Mouse (Mus musculus) regulatory T cell (primary cell): ENCODE data around the gene Tha1.

Experiments used
- in situ Hi-C: fragments of 300-600 bp; cut with MboI, MseI; formaldehyde crosslinking; loops from one replicate; pipeline ENCODE4 v1.15.1; 2025; ENCODE audit warnings: high pct_unique_total_duplicates

The Tha1 gene

DNA sequence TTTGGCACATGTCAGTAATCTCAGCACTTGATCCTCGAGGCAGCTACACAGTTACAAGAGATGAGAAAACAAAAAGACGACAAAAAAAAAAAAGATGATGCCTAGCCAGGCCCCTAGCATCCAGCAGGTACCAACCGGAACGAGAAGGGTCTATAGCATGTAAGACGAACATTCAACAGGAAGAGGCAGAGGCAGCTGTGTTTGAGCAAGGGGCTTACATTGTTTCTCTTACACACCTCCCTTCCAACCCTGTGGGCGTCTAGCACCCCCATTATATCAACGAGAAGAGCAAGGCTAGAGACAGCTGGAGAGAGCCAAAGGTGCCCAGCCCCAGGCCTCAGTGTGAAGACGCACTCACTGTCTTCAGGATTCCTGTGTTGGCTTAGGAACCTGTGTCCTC is 46.4 kb downstream of the Tha1 start:
- in situ Hi-C loops, result no loop called here

DNA sequence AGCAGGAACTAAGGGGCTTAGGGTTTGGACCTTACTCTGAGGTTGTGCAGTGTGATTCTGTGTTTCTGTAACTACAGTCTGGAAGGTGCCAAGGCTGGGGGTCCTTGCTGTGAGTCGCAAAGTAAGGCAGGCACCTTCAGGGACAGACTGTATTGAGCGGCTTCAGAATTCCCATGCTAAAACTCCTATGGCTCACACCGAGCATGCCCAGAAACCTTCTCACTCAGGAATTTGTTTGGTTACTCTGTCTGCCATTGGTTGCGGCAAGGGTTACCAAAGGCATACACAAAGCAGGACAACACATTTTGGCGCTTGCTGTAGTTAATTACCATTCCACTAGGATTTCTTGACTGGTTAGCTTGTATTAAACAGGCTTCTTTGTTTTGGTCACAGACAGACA is 47.1 kb downstream of the Tha1 start:
- in situ Hi-C loops, result no loop called here

DNA sequence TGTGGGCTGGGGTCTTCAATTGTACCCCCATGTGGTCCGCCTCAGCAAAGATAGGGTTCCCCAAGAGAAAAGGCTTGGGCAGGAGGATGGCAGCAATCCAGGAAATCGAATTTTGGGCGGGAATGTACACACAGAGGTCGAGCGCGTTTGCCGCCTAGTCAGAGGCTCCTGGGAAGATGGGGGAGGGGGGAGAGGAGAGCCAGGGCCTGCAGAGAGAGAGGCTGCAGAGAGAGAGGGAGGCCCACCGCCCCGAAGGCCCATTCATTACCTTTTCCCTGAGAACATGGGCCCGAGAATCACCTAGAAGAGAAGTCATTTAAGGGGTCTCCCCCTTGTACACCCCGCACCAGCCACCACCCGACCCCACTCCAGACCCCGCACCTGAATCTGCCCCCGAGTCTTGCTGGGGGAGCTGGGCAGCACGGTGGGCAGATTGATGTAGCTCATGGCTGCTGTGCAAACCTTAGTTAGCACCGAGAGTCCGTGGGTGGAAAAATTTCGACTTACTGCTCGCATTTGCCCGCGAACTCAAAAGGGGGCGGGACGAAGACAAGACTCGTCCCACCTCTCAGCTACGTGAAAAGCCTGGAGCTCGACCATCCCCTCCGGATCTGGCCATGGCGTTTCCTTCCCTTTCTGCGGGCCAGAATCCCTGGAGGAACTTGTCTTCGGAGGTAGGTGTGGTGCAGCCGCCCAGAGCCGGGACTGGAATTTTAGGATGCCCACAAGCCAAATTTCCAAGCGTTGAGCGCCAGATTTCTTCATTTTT is 47.8 kb downstream of the Tha1 start, which contains the start of the genes Afmid and Tk1:
Gene Afmid, plus strand, starts transcription at position 592 of the 769 bp plus-strand sequence.
Gene Tk1, minus strand, starts transcription at position 760 of the 769 bp plus-strand sequence.
- in situ Hi-C loops, result no loop called here

DNA sequence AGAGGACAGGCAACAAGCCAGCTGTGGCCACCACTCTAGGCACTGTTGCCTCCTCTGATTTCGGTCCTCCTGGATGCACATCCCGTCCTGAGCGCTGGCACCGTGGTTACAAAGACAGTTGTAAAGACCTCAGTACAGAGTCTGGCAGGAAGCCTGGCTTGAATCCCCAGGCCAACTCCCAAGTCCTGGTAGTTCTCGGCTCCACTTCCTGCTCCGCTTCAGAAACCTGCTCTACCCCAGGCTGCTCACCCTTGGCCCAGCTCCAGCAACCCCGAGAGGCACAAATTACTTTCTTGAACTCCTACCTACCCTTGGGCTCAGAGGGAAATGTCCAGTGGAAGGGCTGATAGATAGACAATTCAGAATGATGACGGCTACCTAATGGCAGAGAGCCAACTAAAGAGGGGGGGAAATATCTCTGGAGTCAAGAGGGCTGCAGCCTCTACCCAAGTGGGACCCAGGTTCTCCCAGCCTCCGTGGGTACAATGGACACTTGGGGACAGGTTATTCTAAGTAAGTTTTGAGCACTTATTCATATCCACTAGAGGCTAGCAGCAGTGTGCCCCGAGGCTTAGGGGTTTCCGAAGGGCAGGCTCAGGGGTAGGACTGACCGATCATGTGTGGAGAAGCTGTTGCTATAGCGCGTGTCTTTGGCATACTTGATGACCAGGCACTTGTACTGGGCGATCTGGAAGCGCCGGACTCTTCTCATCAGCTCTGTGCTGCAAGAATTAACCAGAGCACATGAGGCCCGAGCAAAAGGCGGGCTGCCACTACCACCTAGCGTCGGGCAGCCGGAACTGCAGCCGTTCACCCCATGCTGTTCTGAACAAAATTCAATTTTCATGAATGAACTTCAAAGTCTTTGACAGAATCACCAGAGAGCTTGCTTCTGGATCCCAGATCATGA is 49.0 kb downstream of the Tha1 start:
- in situ Hi-C loops, result loop anchor here (5.0 kb wide), 1 partner anchor 102 kb away; no protein-coding TSS in a partner anchor

DNA sequence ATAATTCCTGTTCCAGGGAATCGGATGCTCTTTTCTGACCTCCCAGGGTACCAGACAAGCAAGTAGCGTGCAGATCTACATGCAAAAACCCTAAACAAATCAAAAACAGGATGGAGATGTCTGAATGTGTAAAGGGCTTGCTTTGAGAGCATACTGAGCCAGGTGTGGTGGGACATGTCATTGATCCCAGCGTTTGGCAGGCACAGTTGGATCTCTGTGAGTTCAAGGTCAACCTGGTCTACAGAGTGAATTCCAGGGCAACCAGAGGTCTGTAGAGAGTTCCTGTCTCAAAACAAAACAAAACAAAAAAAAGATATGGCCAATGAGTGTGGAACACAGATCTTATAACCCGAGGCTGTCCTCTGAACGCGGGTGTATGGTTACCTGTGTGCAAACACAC is 49.9 kb downstream of the Tha1 start:
- in situ Hi-C loops, result loop anchor here (5.0 kb wide), 1 partner anchor 101 kb away; no protein-coding TSS in a partner anchor

DNA sequence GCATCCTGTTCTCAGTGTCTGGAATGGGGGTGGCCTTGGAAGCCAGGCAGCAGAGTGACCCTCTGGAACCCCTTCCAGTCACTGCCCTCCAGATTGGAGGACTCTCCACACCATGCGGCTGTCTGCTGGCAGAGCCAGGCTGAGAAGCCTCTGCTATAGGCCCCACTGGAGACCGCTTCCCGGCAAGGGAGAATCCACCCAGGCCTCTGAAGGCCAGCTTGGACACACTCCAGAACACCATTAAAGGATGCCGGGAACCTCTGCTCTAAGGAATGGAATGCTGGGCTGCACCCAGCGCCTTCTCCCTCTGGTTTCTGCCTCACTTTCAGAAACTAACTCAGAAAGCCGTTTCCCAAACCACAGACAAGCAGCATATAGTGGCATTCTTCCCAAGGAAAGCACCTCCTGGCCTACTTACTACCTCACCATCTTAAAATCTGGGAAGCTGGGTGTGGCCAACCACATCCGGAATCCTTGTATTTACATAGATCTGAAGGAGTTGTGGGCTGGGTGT is 50.5 kb downstream of the Tha1 start:
- in situ Hi-C loops, result loop anchor here (5.0 kb wide), 1 partner anchor 100 kb away; no protein-coding TSS in a partner anchor

DNA sequence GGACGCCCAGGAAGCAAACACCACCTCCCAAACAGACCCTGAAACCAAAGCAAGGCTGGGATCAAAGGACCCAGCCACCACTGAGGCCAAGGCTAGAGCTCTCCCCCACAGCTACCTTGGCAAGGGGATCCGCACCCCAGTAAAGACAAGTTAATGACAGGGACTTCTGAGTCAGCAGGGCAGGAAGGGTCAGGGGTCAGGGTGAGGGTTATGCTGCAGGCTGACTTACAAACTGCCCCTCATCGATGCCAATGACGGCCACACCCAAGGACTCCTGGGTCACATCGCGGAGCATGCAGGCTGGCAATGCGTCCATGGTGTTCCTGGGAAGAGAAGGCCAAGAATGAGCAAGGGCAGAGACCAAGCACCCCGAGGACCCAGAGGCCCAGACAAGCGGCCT is 51.4 kb downstream of the Tha1 start:
- in situ Hi-C loops, result loop anchor here (5.0 kb wide), 1 partner anchor 100 kb away; no protein-coding TSS in a partner anchor

DNA sequence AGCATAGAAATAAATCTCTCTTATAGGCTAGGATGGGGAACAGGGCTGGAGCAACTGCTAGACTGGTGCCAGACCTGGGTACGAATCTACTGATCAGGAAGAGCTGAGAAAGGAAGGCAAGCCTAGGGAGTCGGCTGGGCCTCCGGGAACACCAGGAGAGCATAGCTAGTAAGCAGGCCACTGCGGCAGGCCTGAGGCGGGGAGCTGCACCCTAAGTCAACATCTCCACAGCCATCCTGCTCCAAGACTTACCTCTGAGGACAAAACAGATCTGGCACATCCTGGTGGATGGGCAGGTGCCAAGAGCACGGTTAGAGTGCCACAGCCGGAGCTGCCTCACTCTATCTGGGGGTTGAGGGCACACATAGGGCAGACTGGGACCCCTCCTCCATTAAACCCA is 53.1 kb downstream of the Tha1 start:
- in situ Hi-C loops, result loop anchor here (5.0 kb wide), 1 partner anchor 98 kb away; no protein-coding TSS in a partner anchor

DNA sequence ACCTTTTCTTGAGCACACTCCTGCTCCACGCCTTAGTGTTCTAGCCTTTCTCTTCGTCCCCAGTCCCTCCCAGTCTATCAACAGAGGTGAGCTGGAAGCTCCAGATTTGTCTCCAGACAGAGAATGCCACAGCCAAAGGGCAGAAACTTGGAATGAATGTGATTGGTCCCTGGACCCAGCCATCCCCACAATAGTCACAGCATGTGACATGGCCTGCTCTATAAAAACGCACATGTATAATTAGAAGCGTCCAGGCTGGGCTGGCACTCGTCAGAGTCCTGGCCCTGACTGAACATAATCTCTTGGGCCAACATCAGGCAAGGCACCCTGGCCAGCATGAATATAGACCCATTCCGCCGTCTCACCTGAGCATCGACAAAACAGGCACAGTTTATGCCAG is 54.2 kb downstream of the Tha1 start:
- in situ Hi-C loops, result no loop called here
